Mouse (Mus musculus): Measurements from ENCODE around the gene Hsdl1.

Gene Hsdl1

GRCm38 (mm10) chr8:119588321-119588720 lies 13.3 kb upstream of the Hsdl1 start:
- in situ Hi-C loops (cut with MboI; ENCODE audit: low pct_unique_long_range_greater_than_20kb in 1 of 2, low sequenced_read_pairs in 2 of 2, unreplicated experiment in 1 of 2) = no loop called here

GRCm38 (mm10) chr8:119585901-119586300 lies 10.9 kb upstream of the Hsdl1 start:
- in situ Hi-C loops (cut with MboI; ENCODE audit: low pct_unique_long_range_greater_than_20kb in 1 of 2, low sequenced_read_pairs in 2 of 2, unreplicated experiment in 1 of 2) = no loop called here

- in situ Hi-C loops (cut with MboI; ENCODE audit: low pct_unique_long_range_greater_than_20kb in 1 of 2, low sequenced_read_pairs in 2 of 2, unreplicated experiment in 1 of 2) = no loop called here
These were observed 5.6 kb upstream of the Hsdl1 start for GRCm38 (mm10) chr8:119580441-119581161.

- in situ Hi-C loops (cut with MboI; ENCODE audit: low pct_unique_long_range_greater_than_20kb in 1 of 2, low sequenced_read_pairs in 2 of 2, unreplicated experiment in 1 of 2) = no loop called here
These were observed 4.1 kb upstream of the Hsdl1 start for GRCm38 (mm10) chr8:119579096-119579495.

- in situ Hi-C loops (cut with MboI; ENCODE audit: low pct_unique_long_range_greater_than_20kb in 1 of 2, low sequenced_read_pairs in 2 of 2, unreplicated experiment in 1 of 2) = no loop called here
These were observed 363 bp upstream of the Hsdl1 start for GRCm38 (mm10) chr8:119575366-119575726.

- in situ Hi-C loops (cut with MboI; ENCODE audit: low pct_unique_long_range_greater_than_20kb in 1 of 2, low sequenced_read_pairs in 2 of 2, unreplicated experiment in 1 of 2) = no loop called here
These were observed 2.6 kb downstream of the Hsdl1 start for GRCm38 (mm10) chr8:119572411-119572810.

- in situ Hi-C loops (cut with MboI; ENCODE audit: low pct_unique_long_range_greater_than_20kb in 1 of 2, low sequenced_read_pairs in 2 of 2, unreplicated experiment in 1 of 2) = no loop called here
These were observed 3.8 kb downstream of the Hsdl1 start for GRCm38 (mm10) chr8:119571135-119571534.

- in situ Hi-C loops (cut with MboI; ENCODE audit: low pct_unique_long_range_greater_than_20kb in 1 of 2, low sequenced_read_pairs in 2 of 2, unreplicated experiment in 1 of 2) = no loop called here
These were observed 5.1 kb downstream of the Hsdl1 start for GRCm38 (mm10) chr8:119569881-119570280.

GRCm38 (mm10) chr8:119568951-119569350 lies 6.0 kb downstream of the Hsdl1 start:
- in situ Hi-C loops (cut with MboI; ENCODE audit: low pct_unique_long_range_greater_than_20kb in 1 of 2, low sequenced_read_pairs in 2 of 2, unreplicated experiment in 1 of 2) = no loop called here

GRCm38 (mm10) chr8:119568251-119568650 lies 6.7 kb downstream of the Hsdl1 start:
- in situ Hi-C loops (cut with MboI; ENCODE audit: low pct_unique_long_range_greater_than_20kb in 1 of 2, low sequenced_read_pairs in 2 of 2, unreplicated experiment in 1 of 2) = no loop called here

GRCm38 (mm10) chr8:119566367-119566766 lies 8.6 kb downstream of the Hsdl1 start:
- in situ Hi-C loops (cut with MboI; ENCODE audit: low pct_unique_long_range_greater_than_20kb in 1 of 2, low sequenced_read_pairs in 2 of 2, unreplicated experiment in 1 of 2) = no loop called here

GRCm38 (mm10) chr8:119563849-119564251 lies 11.1 kb downstream of the Hsdl1 start:
- in situ Hi-C loops (cut with MboI; ENCODE audit: low pct_unique_long_range_greater_than_20kb in 1 of 2, low sequenced_read_pairs in 2 of 2, unreplicated experiment in 1 of 2) = no loop called here

GRCm38 (mm10) chr8:119559402-119559720 lies 15.6 kb downstream of the Hsdl1 start:
- in situ Hi-C loops (cut with MboI; ENCODE audit: low pct_unique_long_range_greater_than_20kb in 1 of 2, low sequenced_read_pairs in 2 of 2, unreplicated experiment in 1 of 2) = no loop called here

- in situ Hi-C loops (cut with MboI; ENCODE audit: low pct_unique_long_range_greater_than_20kb in 1 of 2, low sequenced_read_pairs in 2 of 2, unreplicated experiment in 1 of 2) = no loop called here
These were observed 16.2 kb downstream of the Hsdl1 start, which contains the start of gene Mbtps1 for GRCm38 (mm10) chr8:119558603-119559401. Gene Mbtps1 (minus strand): TSS chr8:119558735.

- in situ Hi-C loops (cut with MboI; ENCODE audit: low pct_unique_long_range_greater_than_20kb in 1 of 2, low sequenced_read_pairs in 2 of 2, unreplicated experiment in 1 of 2) = no loop called here
These were observed 17.0 kb downstream of the Hsdl1 start for GRCm38 (mm10) chr8:119557821-119558602.

GRCm38 (mm10) chr8:119557132-119557531 lies 17.9 kb downstream of the Hsdl1 start:
- in situ Hi-C loops (cut with MboI; ENCODE audit: low pct_unique_long_range_greater_than_20kb in 1 of 2, low sequenced_read_pairs in 2 of 2, unreplicated experiment in 1 of 2) = no loop called here

- in situ Hi-C loops (cut with MboI; ENCODE audit: low pct_unique_long_range_greater_than_20kb in 1 of 2, low sequenced_read_pairs in 2 of 2, unreplicated experiment in 1 of 2) = no loop called here
These were observed 19.1 kb downstream of the Hsdl1 start for GRCm38 (mm10) chr8:119555861-119556260.

GRCm38 (mm10) chr8:119552967-119553366 lies 22.0 kb downstream of the Hsdl1 start:
- in situ Hi-C loops (cut with MboI; ENCODE audit: low pct_unique_long_range_greater_than_20kb in 1 of 2, low sequenced_read_pairs in 2 of 2, unreplicated experiment in 1 of 2) = no loop called here

- in situ Hi-C loops (cut with MboI; ENCODE audit: low pct_unique_long_range_greater_than_20kb in 1 of 2, low sequenced_read_pairs in 2 of 2, unreplicated experiment in 1 of 2) = no loop called here
These were observed 26.3 kb downstream of the Hsdl1 start for GRCm38 (mm10) chr8:119548560-119549113.
